Mouse (Mus musculus) brown adipose tissue, adult 24 weeks (tissue): Measurements from ENCODE around the gene Sdf4. TPM values are rescaled to one million over a fixed set of nuclear protein-coding genes. Genes with fewer than 3 reads are reported as not detected.
A peak's percentile ranks its signal among the peaks of the same experiment; 100 is the strongest.

Experiments
- H3K27ac ChIP-seq: fragments of 200-500 bp; replicated peaks from 2 replicates; pipeline ENCODE4 v1.5.1; 2012; ENCODE audit warnings: low read depth, mild to moderate bottlenecking, low read length
- H3K4me1 ChIP-seq: fragments of 200-500 bp; 2 replicates; pipeline ENCODE4 v1.6.1; 2012; ENCODE audit warnings: low read length, mixed read lengths; ENCODE audit not compliant: control insufficient read depth, insufficient read depth, insufficient read length
- H3K4me3 ChIP-seq: fragments of 200-500 bp; 2 replicates; pipeline ENCODE4 v1.5.1; 2012; ENCODE audit warnings: low read depth, mild to moderate bottlenecking, low read length, moderate library complexity; ENCODE audit not compliant: insufficient read depth
- polyA plus RNA-seq: library from polyadenylated mRNA; stranded (reverse); fragments of >200 nt; gene quantifications from 2 replicates; pipeline ENCODE4 v1.2.4, GENCODE M21; 2012; ENCODE audit not compliant: missing spikeins, insufficient read depth, insufficient read length

Sdf4 gene
- polyA plus RNA-seq, result 138 and 141 TPM in 2 replicates

GRCm38 (mm10) chr4:155992241-155992905 is at the start of gene Sdf4, which contains the start of gene B3galt6:
Gene Sdf4 (plus strand): TSS chr4:155992872.
Gene B3galt6 (minus strand): TSS chr4:155992649.
- H3K4me1 ChIP-seq, result peaks cover 9% of the 10 kb centered on the region
- H3K4me3 ChIP-seq, result peak within 1 kb of the TSS; percentile 92
- peak within 1 kb of the TSS; percentile 93 for H3K27ac ChIP-seq

- peak overlapping the region; percentile 61 for H3K27ac ChIP-seq
- H3K4me3 ChIP-seq, result peak overlapping the region; percentile 65
- H3K4me1 ChIP-seq, result peaks cover 5% of the 10 kb centered on the region
Measured at GRCm38 (mm10) chr4:155943049-155943452, 49.6 kb upstream of the Sdf4 start.

GRCm38 (mm10) chr4:155943534-155944249 is 49.0 kb upstream of the Sdf4 start, which contains the start of gene Ube2j2:
Gene Ube2j2 (plus strand): TSS chr4:155943831.
- H3K4me1 ChIP-seq, result peaks cover 5% of the 10 kb centered on the region
- H3K4me3 ChIP-seq, result peak within 1 kb of the TSS; percentile 65
- H3K27ac ChIP-seq, result peak within 1 kb of the TSS; percentile 61

- H3K27ac ChIP-seq, result no peak overlapping the region; the same call in 1 of the 2 replicates
- H3K4me1 ChIP-seq, result peaks cover 5% of the 10 kb centered on the region
- H3K4me3 ChIP-seq, result peak overlapping the region; percentile 62
Measured at GRCm38 (mm10) chr4:155944271-155944670, 48.4 kb upstream of the Sdf4 start.

- peaks cover 5% of the 10 kb centered on the region for H3K4me1 ChIP-seq
- H3K27ac ChIP-seq, result no peak overlapping the region
- H3K4me3 ChIP-seq, result no peak overlapping the region
Measured at GRCm38 (mm10) chr4:155947094-155947493, 45.6 kb upstream of the Sdf4 start.

GRCm38 (mm10) chr4:155955491-155955890 is 37.2 kb upstream of the Sdf4 start:
- no peak overlapping the region for H3K27ac ChIP-seq
- no peak overlapping the region for H3K4me3 ChIP-seq
- H3K4me1 ChIP-seq, result no peaks in the 10 kb centered on the region

GRCm38 (mm10) chr4:155959275-155959674 is 33.4 kb upstream of the Sdf4 start:
- no peak overlapping the region for H3K27ac ChIP-seq
- H3K4me1 ChIP-seq, result no peaks in the 10 kb centered on the region; the same call in 1 of the 2 replicates
- no peak overlapping the region for H3K4me3 ChIP-seq

GRCm38 (mm10) chr4:155962167-155962971 is 30.3 kb upstream of the Sdf4 start, which contains the start of gene C1qtnf12:
Gene C1qtnf12 (plus strand): TSS chr4:155962318.
- Histone ChIP-seq H3K4me1 (no peaks in the 10 kb centered on the region; the same call in 1 of the 2 replicates), H3K27ac (0 out of 2 replicates have a peak within 1 kb of the TSS, but pooled peaks have one; percentile 10), H3K4me3 (peak within 1 kb of the TSS; percentile 67)

GRCm38 (mm10) chr4:155963106-155963505 is 29.6 kb upstream of the Sdf4 start:
- Histone ChIP-seq H3K4me1 (no peaks in the 10 kb centered on the region; the same call in 1 of the 2 replicates), H3K27ac (0 out of 2 replicates have a peak overlapping the region, but pooled peaks have one; percentile 10), H3K4me3 (peak overlapping the region; percentile 67)

- Histone ChIP-seq H3K4me1 (no peaks in the 10 kb centered on the region; the same call in 1 of the 2 replicates), H3K4me3 (no peak overlapping the region), H3K27ac (no peak overlapping the region)
Measured at GRCm38 (mm10) chr4:155964396-155964795, 28.3 kb upstream of the Sdf4 start.

- Histone ChIP-seq H3K4me3 (no peak overlapping the region), H3K4me1 (no peaks in the 10 kb centered on the region), H3K27ac (no peak overlapping the region)
Measured at GRCm38 (mm10) chr4:155969043-155969653, 23.5 kb upstream of the Sdf4 start.

- H3K4me1 ChIP-seq, result no peaks in the 10 kb centered on the region
- H3K4me3 ChIP-seq, result no peak overlapping the region
- no peak overlapping the region for H3K27ac ChIP-seq
Measured at GRCm38 (mm10) chr4:155970286-155970685, 22.4 kb upstream of the Sdf4 start.

- H3K4me1 ChIP-seq, result no peaks in the 10 kb centered on the region
- H3K27ac ChIP-seq, result no peak overlapping the region
- H3K4me3 ChIP-seq, result no peak overlapping the region
Measured at GRCm38 (mm10) chr4:155972651-155973050, 20.0 kb upstream of the Sdf4 start.

GRCm38 (mm10) chr4:155973239-155973638 is 19.4 kb upstream of the Sdf4 start:
- Histone ChIP-seq H3K4me1 (no peaks in the 10 kb centered on the region), H3K4me3 (no peak overlapping the region), H3K27ac (no peak overlapping the region)
